Mouse (Mus musculus): ENCODE data around the gene Nup210. TPM values are rescaled to one million over a fixed set of nuclear protein-coding genes. Genes with fewer than 3 reads are reported as not detected.
A peak's percentile ranks its signal among the peaks of the same experiment; 100 is the strongest.

The Nup210 gene
- 10.7 and 11.6 TPM in 2 replicates for polyA plus RNA-seq (2016; fragmentation: Nextera tagmentation; extraction: Ambion mirVana)

GRCm38 (mm10) chr6:91116244-91117145 is at the start of gene Nup210:
Gene Nup210 (minus strand): TSS chr6:91116829.
- no peaks in the 10 kb centered on the region for H3K36me3 ChIP-seq
- WGBS: under 1% methylated on average over 93 of the region's 93 CpGs
- H3K4me3 ChIP-seq: peak within 1 kb of the TSS; percentile 86
- peak; percentile 95 for DNase-seq (ENCODE audit: low spot score)
- no peaks in the 10 kb centered on the region for H3K9me3 ChIP-seq
- peak within 1 kb of the TSS; percentile 93 for H3K27ac ChIP-seq
- peaks cover 22% of the 10 kb centered on the region for H3K4me1 ChIP-seq
- peaks cover 16% of the 10 kb centered on the region; the same call in 1 of the 2 replicates for H3K27me3 ChIP-seq (ENCODE audit: insufficient read depth, poor library complexity, severe bottlenecking)

DNA sequence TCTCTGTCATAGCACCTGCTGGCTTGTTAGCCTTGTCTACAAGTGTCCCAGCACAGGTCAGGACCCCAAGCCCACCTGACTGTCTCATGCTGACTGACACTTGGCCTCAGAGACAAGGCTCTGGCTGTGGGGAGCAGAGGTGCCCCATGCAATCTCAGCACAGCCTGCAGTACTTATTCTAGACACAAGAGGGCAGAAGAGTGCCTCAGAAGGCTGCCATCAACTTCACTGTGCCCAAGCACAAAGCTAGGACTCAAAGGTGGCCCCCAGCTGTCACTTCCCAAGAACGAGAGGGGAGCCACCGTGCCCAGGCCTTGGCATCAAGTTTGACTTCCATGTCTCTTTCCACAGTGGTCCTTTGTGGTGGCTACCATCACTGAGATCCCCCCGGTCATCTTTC is 48.6 kb upstream of the Nup210 start:
- Histone ChIP-seq H3K36me3 (peaks cover 9% of the 10 kb centered on the region; the same call in 1 of the 2 replicates), H3K4me1 (peaks cover 32% of the 10 kb centered on the region), H3K27ac (peak overlapping the region; percentile 44; the same call in 1 of the 2 replicates), H3K9me3 (no peaks in the 10 kb centered on the region), H3K4me3 (no peak overlapping the region), H3K27me3 (ENCODE audit: insufficient read depth, poor library complexity, severe bottlenecking) (peaks cover 22% of the 10 kb centered on the region; the same call in 1 of the 2 replicates)
- 38% methylated on average over 3 of the region's 3 CpGs for WGBS
- DNase-seq (ENCODE audit: low spot score): no peak

GRCm38 (mm10) chr6:91164584-91164983 is 48.0 kb upstream of the Nup210 start:
- H3K36me3 ChIP-seq: peaks cover 9% of the 10 kb centered on the region; the same call in 1 of the 2 replicates
- H3K9me3 ChIP-seq: no peaks in the 10 kb centered on the region
- no peak overlapping the region for H3K4me3 ChIP-seq
- 83% methylated on average over 2 of the region's 2 CpGs for WGBS
- H3K27ac ChIP-seq: peak overlapping the region; percentile 44; the same call in 1 of the 2 replicates
- no peak for DNase-seq (ENCODE audit: low spot score)
- H3K4me1 ChIP-seq: peaks cover 33% of the 10 kb centered on the region
- H3K27me3 ChIP-seq (ENCODE audit: insufficient read depth, poor library complexity, severe bottlenecking): peaks cover 22% of the 10 kb centered on the region; the same call in 1 of the 2 replicates

DNA sequence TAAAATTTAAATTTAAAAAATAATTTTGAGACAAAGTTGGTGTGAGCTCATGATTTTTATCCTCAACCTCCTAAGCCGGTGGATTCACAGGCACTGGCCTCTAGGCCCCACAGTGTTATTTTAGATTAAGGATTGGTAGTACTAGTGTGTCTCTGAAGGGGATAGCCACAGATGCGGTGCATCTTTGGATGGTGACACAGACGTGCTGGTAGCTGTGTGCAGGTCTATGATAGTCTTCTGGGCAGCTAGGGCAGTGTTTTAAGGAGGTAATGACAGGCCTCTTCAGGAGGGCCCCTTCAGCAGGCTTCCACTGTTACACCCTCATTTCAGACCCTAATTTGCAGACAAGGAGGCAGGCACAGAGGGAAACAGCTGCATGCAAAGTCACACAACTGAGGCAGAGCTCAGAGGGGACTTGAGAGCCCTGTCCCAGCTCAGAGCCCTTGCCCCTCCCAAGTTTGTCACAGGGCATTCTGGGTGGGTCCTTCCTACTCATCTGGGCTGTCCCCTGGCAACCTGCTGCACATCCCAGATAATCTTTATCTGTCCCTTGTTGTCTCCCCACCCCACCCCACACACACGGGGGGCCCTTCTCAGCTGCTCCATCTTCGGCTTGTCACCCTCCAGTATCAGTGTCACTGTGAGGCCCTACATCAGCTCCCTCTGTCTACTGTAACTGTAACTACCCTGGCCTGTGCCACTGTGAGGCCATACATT is 46.7 kb upstream of the Nup210 start:
- Histone ChIP-seq H3K4me3 (no peak overlapping the region), H3K27ac (peak overlapping the region; percentile 44; the same call in 1 of the 2 replicates), H3K4me1 (peaks cover 43% of the 10 kb centered on the region), H3K27me3 (ENCODE audit: insufficient read depth, poor library complexity, severe bottlenecking) (peaks cover 25% of the 10 kb centered on the region; the same call in 1 of the 2 replicates), H3K36me3 (0 out of 2 replicates have a peak, but pooled peaks cover 3% of the 10 kb centered on the region), H3K9me3 (no peaks in the 10 kb centered on the region)
- 38% methylated on average over 5 of the region's 5 CpGs for WGBS
- DNase-seq (ENCODE audit: low spot score): peak; percentile 95

DNA sequence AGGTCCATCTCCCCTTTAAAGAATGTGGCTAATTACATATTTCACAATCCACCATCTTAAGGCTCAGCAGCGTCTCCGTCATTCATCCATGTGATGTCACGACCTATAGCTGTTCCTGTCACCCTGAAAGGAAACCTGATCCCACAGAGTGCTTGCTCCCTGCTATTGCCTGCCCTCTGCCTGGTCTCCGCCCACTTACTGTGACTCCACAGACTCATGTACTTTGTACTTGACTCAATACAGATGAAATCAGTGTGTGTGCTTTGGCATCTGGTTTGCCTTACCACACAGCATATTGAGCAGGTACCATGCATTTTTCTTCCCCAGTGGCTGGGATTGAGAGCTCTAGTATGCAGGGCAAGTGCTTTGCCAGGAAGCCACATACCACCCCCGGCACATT is 45.7 kb upstream of the Nup210 start:
- H3K27me3 ChIP-seq (ENCODE audit: insufficient read depth, poor library complexity, severe bottlenecking): peaks cover 33% of the 10 kb centered on the region
- H3K4me1 ChIP-seq: peaks cover 46% of the 10 kb centered on the region
- no peak overlapping the region for H3K4me3 ChIP-seq
- H3K27ac ChIP-seq: peak overlapping the region; percentile 32; the same call in 1 of the 2 replicates
- 0 out of 2 replicates have a peak, but pooled peaks cover 3% of the 10 kb centered on the region for H3K36me3 ChIP-seq
- WGBS: 78% methylated on average over 5 of the region's 5 CpGs
- H3K9me3 ChIP-seq: no peaks in the 10 kb centered on the region
- DNase-seq (ENCODE audit: low spot score): no peak

DNA sequence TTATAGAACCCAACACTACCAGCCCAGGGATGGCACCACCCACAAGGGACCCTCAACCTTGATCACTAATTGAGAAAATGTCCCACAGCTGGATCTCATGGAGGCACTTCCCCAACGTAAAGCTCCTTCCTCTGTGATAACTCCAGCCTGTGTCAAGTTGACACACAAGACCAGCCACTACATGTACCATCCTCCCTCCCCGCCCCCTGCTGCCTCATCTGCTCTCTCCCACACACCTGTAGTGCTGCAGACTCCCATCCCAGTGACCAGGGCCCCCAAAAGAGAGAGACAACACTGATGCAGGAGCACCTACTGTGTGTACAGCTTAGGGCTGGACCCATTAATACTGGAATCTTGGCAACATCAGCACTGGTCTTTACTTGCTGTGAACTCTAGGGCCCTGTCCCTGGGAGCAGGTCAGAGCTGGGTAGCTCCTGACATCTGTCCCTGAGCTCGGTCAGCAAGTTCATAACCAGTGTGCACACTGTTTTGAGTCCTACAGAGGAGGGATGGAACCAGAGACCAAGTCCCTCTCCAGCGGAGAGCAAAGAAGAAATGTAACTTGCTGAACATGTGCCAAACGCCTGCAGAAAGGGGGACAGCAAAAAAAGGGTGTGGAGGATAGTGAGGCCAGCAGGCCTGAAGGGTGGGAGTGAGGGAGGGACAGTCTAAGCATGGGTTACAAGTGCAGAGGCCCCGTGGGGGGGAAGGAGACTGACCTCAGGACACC is 45.0 kb upstream of the Nup210 start:
- Histone ChIP-seq H3K27ac (peak overlapping the region; percentile 57; the same call in 1 of the 2 replicates), H3K4me1 (peaks cover 53% of the 10 kb centered on the region), H3K4me3 (no peak overlapping the region), H3K36me3 (0 out of 2 replicates have a peak, but pooled peaks cover 3% of the 10 kb centered on the region), H3K27me3 (ENCODE audit: insufficient read depth, poor library complexity, severe bottlenecking) (peaks cover 27% of the 10 kb centered on the region), H3K9me3 (no peaks in the 10 kb centered on the region)
- 75% methylated on average over 6 of the region's 6 CpGs for WGBS
- no peak for DNase-seq (ENCODE audit: low spot score)

DNA sequence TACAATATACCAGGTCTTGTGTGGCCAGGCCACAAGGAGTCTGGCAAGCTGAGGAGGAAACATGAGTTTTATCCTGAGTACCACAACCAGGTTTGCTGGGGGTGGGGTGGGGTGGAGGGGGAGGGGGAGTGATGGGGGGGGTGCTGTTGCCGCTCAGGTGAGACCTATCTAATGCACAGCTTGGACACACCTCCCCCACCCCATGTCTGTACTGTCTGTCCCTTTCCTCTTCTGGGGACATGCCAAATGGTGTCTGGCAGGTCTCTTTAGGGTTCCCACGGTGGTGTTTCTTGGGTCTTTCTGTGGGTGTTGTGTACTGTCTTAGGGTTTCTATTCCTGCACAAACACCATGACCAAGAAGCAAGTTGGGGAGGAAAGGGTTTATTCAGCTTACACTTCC is 44.3 kb upstream of the Nup210 start:
- 79% methylated on average over 2 of the region's 2 CpGs for WGBS
- H3K27ac ChIP-seq: no peak overlapping the region
- DNase-seq (ENCODE audit: low spot score): no peak
- H3K4me3 ChIP-seq: no peak overlapping the region
- H3K4me1 ChIP-seq: peaks cover 60% of the 10 kb centered on the region
- H3K9me3 ChIP-seq: no peaks in the 10 kb centered on the region
- H3K27me3 ChIP-seq (ENCODE audit: insufficient read depth, poor library complexity, severe bottlenecking): peaks cover 20% of the 10 kb centered on the region
- 0 out of 2 replicates have a peak, but pooled peaks cover 3% of the 10 kb centered on the region for H3K36me3 ChIP-seq

DNA sequence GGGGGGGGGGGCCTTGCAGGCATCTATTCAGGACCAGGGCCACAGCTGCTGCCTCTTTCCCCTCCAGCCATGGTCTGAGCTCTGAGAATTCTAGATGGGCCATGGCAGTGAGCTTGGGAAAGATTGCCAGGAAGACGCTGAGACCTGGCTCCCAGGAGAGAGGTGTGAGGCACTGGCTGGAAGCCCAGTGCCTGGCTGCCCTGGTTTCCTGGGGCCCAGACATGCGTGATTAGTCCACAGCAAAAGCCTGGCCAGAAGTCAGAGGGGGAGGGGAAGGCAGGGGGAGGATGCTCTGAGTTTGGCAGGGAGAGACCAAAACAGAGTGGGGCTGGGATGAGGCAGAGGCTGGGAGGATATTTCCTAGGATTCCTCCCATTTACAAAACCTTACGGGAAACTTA is 43.8 kb upstream of the Nup210 start:
- no peak for DNase-seq (ENCODE audit: low spot score)
- 0 out of 2 replicates have a peak, but pooled peaks cover 3% of the 10 kb centered on the region for H3K36me3 ChIP-seq
- 35% methylated on average over 3 of the region's 3 CpGs for WGBS
- H3K9me3 ChIP-seq: no peaks in the 10 kb centered on the region
- no peak overlapping the region for H3K4me3 ChIP-seq
- peaks cover 64% of the 10 kb centered on the region for H3K4me1 ChIP-seq
- peaks cover 20% of the 10 kb centered on the region for H3K27me3 ChIP-seq (ENCODE audit: insufficient read depth, poor library complexity, severe bottlenecking)
- peak overlapping the region; percentile 56 for H3K27ac ChIP-seq

- DNase-seq (ENCODE audit: low spot score): peak; percentile 89
- Histone ChIP-seq H3K36me3 (0 out of 2 replicates have a peak, but pooled peaks cover 3% of the 10 kb centered on the region), H3K27ac (peak overlapping the region; percentile 94), H3K9me3 (no peaks in the 10 kb centered on the region), H3K4me3 (peak overlapping the region; percentile 31; the same call in 1 of the 2 replicates), H3K4me1 (peaks cover 70% of the 10 kb centered on the region), H3K27me3 (ENCODE audit: insufficient read depth, poor library complexity, severe bottlenecking) (peaks cover 20% of the 10 kb centered on the region)
- WGBS: 57% methylated on average over 9 of the region's 9 CpGs
Measured at GRCm38 (mm10) chr6:91159047-91159446, 42.4 kb upstream of the Nup210 start.

DNA sequence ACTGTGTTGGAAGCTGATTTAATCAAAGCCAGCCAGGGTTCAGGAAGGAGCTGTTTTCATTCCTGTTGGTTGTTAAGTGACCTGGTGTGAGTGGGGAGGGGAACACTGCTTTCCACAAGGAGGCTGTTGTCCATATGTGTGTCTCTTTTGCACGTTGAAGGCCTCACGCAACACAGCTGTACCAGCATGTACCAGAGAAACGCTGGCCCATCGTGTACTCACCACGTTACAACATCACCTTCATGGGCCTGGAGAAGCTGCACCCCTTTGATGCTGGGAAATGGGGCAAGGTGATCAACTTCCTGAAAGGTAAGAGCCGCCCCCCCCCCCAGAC is 40.6 kb upstream of the Nup210 start:
- peak overlapping the region; percentile 88 for H3K4me3 ChIP-seq
- no peaks in the 10 kb centered on the region for H3K9me3 ChIP-seq
- peaks cover 70% of the 10 kb centered on the region for H3K4me1 ChIP-seq
- H3K36me3 ChIP-seq: no peaks in the 10 kb centered on the region
- 47% methylated on average over 6 of the region's 6 CpGs for WGBS
- H3K27me3 ChIP-seq (ENCODE audit: insufficient read depth, poor library complexity, severe bottlenecking): peaks cover 33% of the 10 kb centered on the region
- no peak for DNase-seq (ENCODE audit: low spot score)
- H3K27ac ChIP-seq: peak overlapping the region; percentile 94

DNA sequence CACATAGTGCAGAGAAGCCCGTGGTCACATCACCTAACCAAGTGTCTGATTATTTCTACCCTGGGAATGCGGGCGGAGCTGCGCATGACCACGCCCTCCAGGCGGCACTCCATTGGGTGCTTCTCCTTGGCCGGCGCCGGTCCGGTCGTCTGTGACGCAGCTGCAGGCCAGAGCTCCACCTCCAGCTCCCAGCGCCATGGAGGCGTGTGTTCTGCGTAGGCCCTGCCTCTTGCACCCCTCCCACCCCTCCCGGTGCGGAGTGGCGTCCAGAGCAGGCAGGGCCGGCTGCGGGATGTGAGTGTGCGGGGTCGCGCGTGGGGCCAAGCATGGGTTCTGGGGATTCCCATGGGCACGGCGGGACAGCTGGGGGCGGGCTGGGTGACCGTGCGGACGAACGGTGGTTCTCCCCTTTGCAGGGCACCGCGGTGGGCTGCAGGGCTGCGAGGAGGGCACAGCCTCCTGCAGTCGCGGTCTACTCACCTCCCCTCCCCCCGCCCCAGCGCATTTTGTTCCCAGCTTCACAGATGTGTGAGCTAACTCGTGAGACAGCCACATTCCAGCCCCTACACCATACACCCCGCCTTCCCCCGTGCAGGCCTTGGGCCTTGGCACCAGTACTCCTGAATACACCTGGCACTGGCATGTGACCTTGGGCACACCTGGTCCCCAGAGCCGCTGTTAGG is 40.1 kb upstream of the Nup210 start, which contains the start of gene Hdac11:
Hdac11 (plus strand) TSS at position 112 of the 683 bp plus-strand sequence.
- no peaks in the 10 kb centered on the region for H3K9me3 ChIP-seq
- peak within 1 kb of the TSS; percentile 94 for H3K27ac ChIP-seq
- DNase-seq (ENCODE audit: low spot score): peak; percentile 97
- WGBS: under 1% methylated on average over 42 of the region's 42 CpGs
- H3K36me3 ChIP-seq: no peaks in the 10 kb centered on the region
- peaks cover 70% of the 10 kb centered on the region for H3K4me1 ChIP-seq
- peaks cover 38% of the 10 kb centered on the region for H3K27me3 ChIP-seq (ENCODE audit: insufficient read depth, poor library complexity, severe bottlenecking)
- peak within 1 kb of the TSS; percentile 88 for H3K4me3 ChIP-seq

DNA sequence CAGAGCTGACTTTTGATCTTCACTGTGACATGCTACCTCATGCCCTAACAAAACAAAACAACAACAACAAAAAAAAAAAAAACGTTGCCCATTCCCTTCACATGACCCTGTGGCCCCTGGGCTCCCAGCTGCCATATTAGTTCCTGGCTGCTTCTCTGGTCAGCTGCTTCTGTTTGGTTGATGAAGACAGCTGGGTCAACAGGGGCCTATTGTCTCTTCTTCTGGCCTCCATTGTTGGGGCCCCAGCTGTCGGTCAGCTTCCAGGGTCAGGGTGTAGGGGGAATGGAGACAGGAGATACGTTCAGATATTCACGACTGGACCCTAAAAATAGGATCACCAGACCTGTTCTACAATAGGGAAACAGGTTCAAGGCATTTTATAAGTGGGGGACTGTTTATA is 39.4 kb upstream of the Nup210 start:
- no peak for DNase-seq (ENCODE audit: low spot score)
- Histone ChIP-seq H3K27ac (peak overlapping the region; percentile 94), H3K9me3 (no peaks in the 10 kb centered on the region), H3K27me3 (ENCODE audit: insufficient read depth, poor library complexity, severe bottlenecking) (peaks cover 38% of the 10 kb centered on the region), H3K36me3 (no peaks in the 10 kb centered on the region), H3K4me1 (peaks cover 66% of the 10 kb centered on the region), H3K4me3 (peak overlapping the region; percentile 88)
- WGBS: 13% methylated on average over 4 of the region's 4 CpGs
